Mouse (Mus musculus): Measurements from ENCODE around the gene Klhl22. TPM values are rescaled to one million over a fixed set of nuclear protein-coding genes. Genes with fewer than 3 reads are reported as not detected.
A peak's percentile ranks its signal among the peaks of the same experiment; 100 is the strongest.

The Klhl22 gene
- polyA plus RNA-seq, 1 experiment, result 126 TPM

DNA sequence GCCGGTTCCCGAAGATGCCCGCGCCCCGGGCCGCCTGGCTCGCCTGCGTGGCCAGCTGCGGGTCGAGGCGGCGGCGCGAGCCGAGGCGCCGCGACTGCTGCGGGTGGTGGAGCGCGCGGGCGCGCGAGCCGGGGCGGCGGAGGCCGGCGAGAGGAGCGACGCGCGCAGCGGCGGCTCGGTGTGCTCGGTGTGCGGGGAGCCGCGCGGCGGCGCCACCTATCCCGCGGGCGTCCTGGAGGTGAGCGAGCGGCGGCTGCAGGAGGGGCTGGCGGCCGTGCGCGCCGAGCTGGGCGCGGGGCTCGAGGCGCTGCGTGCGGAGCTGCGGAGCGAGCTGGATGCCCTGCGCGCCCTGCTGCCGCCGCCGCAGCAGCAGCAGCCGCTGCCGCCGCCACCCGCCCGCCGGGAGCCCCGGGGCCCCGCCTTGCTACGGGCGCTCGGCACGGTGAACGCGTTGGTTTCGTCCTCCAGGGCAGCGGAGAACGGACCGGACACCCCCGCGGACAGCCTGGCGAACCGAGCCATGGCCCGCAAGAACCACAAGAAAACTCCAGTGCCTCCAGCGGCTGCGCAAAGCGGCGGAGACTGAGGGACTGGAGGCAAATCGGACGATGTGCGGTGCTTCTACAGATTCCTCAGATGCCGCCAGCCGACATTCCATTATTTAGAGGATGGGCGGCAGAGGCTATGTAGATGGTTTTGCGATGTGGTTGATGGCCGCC lies 74.4 kb downstream of the Klhl22 start:
- peak; percentile 8; the same call in 1 of the 2 replicates for TF ChIP-seq POLR2A (IDR thresholded peaks at IDR 0.05; ENCODE audit: extremely low read depth, insufficient read depth, low read length)
- no peak for TF ChIP-seq CTCF (IDR thresholded peaks at IDR 0.05; ENCODE audit: extremely low read depth, insufficient read depth, low read length)
- peak overlapping the region; percentile 39 for H3K4me3 ChIP-seq (ENCODE audit: insufficient read depth, low read length)
- peaks cover 4% of the 10 kb centered on the region for H3K4me1 ChIP-seq (ENCODE audit: control insufficient read depth, insufficient read depth, low read length)
- H3K27ac ChIP-seq (ENCODE audit: insufficient read depth, low read length), result peak overlapping the region; percentile 47

- TF ChIP-seq POLR2A (IDR thresholded peaks at IDR 0.05; ENCODE audit: extremely low read depth, insufficient read depth, low read length), result no peak
- no peak for TF ChIP-seq CTCF (IDR thresholded peaks at IDR 0.05; ENCODE audit: extremely low read depth, insufficient read depth, low read length)
- H3K4me1 ChIP-seq (ENCODE audit: control insufficient read depth, insufficient read depth, low read length), result peaks cover 4% of the 10 kb centered on the region
- H3K27ac ChIP-seq (ENCODE audit: insufficient read depth, low read length), result no peak overlapping the region
- peak overlapping the region; percentile 39 for H3K4me3 ChIP-seq (ENCODE audit: insufficient read depth, low read length)
Measured at GRCm38 (mm10) chr16:17834543-17834942, 75.1 kb downstream of the Klhl22 start.

DNA sequence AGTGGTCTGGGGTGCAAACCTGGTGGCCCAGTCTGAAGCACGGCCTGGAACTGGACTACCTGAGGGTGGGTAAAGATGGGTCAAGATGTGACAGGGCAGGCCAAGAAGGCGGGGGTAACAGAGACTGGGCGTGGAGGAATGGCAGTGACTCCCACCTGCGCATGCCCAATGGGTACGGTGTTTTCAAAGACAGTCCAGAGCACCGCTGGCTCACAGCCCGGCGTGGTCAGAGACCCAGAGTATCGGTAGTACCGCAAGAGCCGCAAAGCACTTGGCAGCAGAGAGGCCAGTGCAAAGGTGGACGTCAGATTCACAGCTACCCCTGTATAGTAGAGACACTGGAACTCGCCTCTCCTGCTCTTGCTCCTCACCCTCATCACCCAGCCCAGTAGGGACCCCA lies 76.1 kb downstream of the Klhl22 start:
- H3K4me1 ChIP-seq (ENCODE audit: control insufficient read depth, insufficient read depth, low read length), result peaks cover 4% of the 10 kb centered on the region
- no peak overlapping the region for H3K4me3 ChIP-seq (ENCODE audit: insufficient read depth, low read length)
- TF ChIP-seq POLR2A (IDR thresholded peaks at IDR 0.05; ENCODE audit: extremely low read depth, insufficient read depth, low read length) (0 out of 2 replicates have a peak, but pooled peaks have one; percentile 6), CTCF (IDR thresholded peaks at IDR 0.05; ENCODE audit: extremely low read depth, insufficient read depth, low read length) (no peak)
- no peak overlapping the region for H3K27ac ChIP-seq (ENCODE audit: insufficient read depth, low read length)

GRCm38 (mm10) chr16:17838051-17838450 lies 78.6 kb downstream of the Klhl22 start, which contains the start of gene Car15:
Car15 (minus strand) TSS chr16:17838364.
- H3K4me1 ChIP-seq (ENCODE audit: control insufficient read depth, insufficient read depth, low read length), result peaks cover 2% of the 10 kb centered on the region

DNA sequence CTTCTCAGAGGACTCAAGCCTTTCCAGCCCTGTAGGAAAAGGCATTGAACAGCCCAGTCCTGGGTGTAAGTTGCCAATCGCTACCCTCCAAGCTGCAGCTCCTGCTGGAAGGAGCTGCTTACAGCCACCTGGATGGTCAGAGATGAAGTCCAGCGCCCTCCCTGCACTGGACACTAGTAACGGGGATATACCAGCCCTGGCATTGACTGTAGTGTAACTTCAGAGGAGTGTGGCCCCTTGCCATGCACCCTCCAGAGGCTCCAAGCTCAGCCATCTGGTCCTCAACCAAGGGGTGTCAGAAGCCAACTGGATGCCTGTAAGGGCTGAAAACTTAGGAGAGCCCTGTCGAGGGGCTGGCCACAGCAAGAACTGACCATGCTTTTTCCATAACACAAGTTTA lies 80.6 kb downstream of the Klhl22 start:
- H3K4me3 ChIP-seq (ENCODE audit: insufficient read depth, low read length), result no peak overlapping the region
- no peak overlapping the region for H3K27ac ChIP-seq (ENCODE audit: insufficient read depth, low read length)
- no peak for TF ChIP-seq POLR2A (IDR thresholded peaks at IDR 0.05; ENCODE audit: extremely low read depth, insufficient read depth, low read length)
- no peak for TF ChIP-seq CTCF (IDR thresholded peaks at IDR 0.05; ENCODE audit: extremely low read depth, insufficient read depth, low read length)
- H3K4me1 ChIP-seq (ENCODE audit: control insufficient read depth, insufficient read depth, low read length), result peaks cover 2% of the 10 kb centered on the region

More at GRCm38 (mm10) chr16:17838051-17838450, 78.6 kb downstream of the Klhl22 start, which contains the start of gene Car15:
- H3K27ac ChIP-seq (ENCODE audit: insufficient read depth, low read length), result no peak within 1 kb of the TSS
- no peak within 1 kb of the TSS for H3K4me3 ChIP-seq (ENCODE audit: insufficient read depth, low read length)
- TF ChIP-seq CTCF (IDR thresholded peaks at IDR 0.05; ENCODE audit: extremely low read depth, insufficient read depth, low read length), result no peak
- no peak for TF ChIP-seq POLR2A (IDR thresholded peaks at IDR 0.05; ENCODE audit: extremely low read depth, insufficient read depth, low read length)

- H3K4me1 ChIP-seq (ENCODE audit: control insufficient read depth, insufficient read depth, low read length), result no peaks in the 10 kb centered on the region
- H3K27ac ChIP-seq (ENCODE audit: insufficient read depth, low read length), result no peak overlapping the region
- no peak for TF ChIP-seq POLR2A (IDR thresholded peaks at IDR 0.05; ENCODE audit: extremely low read depth, insufficient read depth, low read length)
- no peak for TF ChIP-seq CTCF (IDR thresholded peaks at IDR 0.05; ENCODE audit: extremely low read depth, insufficient read depth, low read length)
- H3K4me3 ChIP-seq (ENCODE audit: insufficient read depth, low read length), result no peak overlapping the region
Measured at GRCm38 (mm10) chr16:17842437-17842836, 83.0 kb downstream of the Klhl22 start.

Other genes starting within 250 kb of the Klhl22 start
- gene Thap7, start 228.5 kb upstream of the Klhl22 start, polyA plus RNA-seq (2012; rRNA removed), result 64.9 and 82.8 TPM in 2 replicates
- gene Lrrc74b, start 198.4 kb upstream of the Klhl22 start, polyA plus RNA-seq (2012; rRNA removed), result 1.4 and 1.5 TPM in 2 replicates
- gene P2rx6, start 197.7 kb upstream of the Klhl22 start, polyA plus RNA-seq (2012; rRNA removed), result 2.9 and 3.2 TPM in 2 replicates
- gene Slc7a4, start 176.4 kb upstream of the Klhl22 start, polyA plus RNA-seq (2012; rRNA removed), result 82.5 and 104 TPM in 2 replicates
- 196 and 203 TPM in 2 replicates for gene Smpd4, start 140.3 kb upstream of the Klhl22 start, polyA plus RNA-seq (2012; rRNA removed)
- 33.0 and 39.9 TPM in 2 replicates for gene Ccdc74a, start 113.1 kb upstream of the Klhl22 start, polyA plus RNA-seq (2012; rRNA removed)
- gene Med15, start 26.7 kb upstream of the Klhl22 start, polyA plus RNA-seq (2012; rRNA removed), result 65.9 and 67.5 TPM in 2 replicates
- gene Scarf2, start 37.7 kb downstream of the Klhl22 start, polyA plus RNA-seq (2012; rRNA removed), result 3.5 and 3.7 TPM in 2 replicates
- gene B830017H08Rik, start 73.5 kb downstream of the Klhl22 start, polyA plus RNA-seq (2012; rRNA removed), result 5.3 and 7.4 TPM in 2 replicates
- 19.0 and 19.4 TPM in 2 replicates for gene Car15, start 78.7 kb downstream of the Klhl22 start, polyA plus RNA-seq (2012; rRNA removed)
- gene Gm20518, start 132.1 kb downstream of the Klhl22 start, polyA plus RNA-seq (2012; rRNA removed), result 2.6 and 3.0 TPM in 2 replicates
- 0.08 and 0.10 TPM in 2 replicates for gene Tssk1, start 134.6 kb downstream of the Klhl22 start, polyA plus RNA-seq (2012; rRNA removed)
- 81.0 and 83.6 TPM in 2 replicates for gene Dgcr2, start 138.9 kb downstream of the Klhl22 start, polyA plus RNA-seq (2012; rRNA removed)
- not detected in 2 replicates for gene Tssk2, start 139.0 kb downstream of the Klhl22 start, polyA plus RNA-seq (2012; rRNA removed)
- gene Ess2, start 151.7 kb downstream of the Klhl22 start, polyA plus RNA-seq (2012; rRNA removed), result 39.7 and 46.3 TPM in 2 replicates
- not detected in 2 replicates for gene Gsc2, start 155.4 kb downstream of the Klhl22 start, polyA plus RNA-seq (2012; rRNA removed)
- gene Slc25a1, start 168.6 kb downstream of the Klhl22 start, polyA plus RNA-seq (2012; rRNA removed), result 56.5 and 62.5 TPM in 2 replicates
- not detected in 2 replicates for gene Vpreb2, start 220.8 kb downstream of the Klhl22 start, polyA plus RNA-seq (2012; rRNA removed)

Data from cortical plate, adult 2 months (tissue).